Mouse (Mus musculus) forebrain, embryonic 15.5 days (tissue): Measurements from ENCODE around the gene LTO1. TPM values are rescaled to one million over a fixed set of nuclear protein-coding genes. Genes with fewer than 3 reads are reported as not detected.
A peak's percentile ranks its signal among the peaks of the same experiment; 100 is the strongest.
"Not testable (repeated sequence)": the region's sequence is repeated elsewhere in the genome, so short reads cannot be mapped to it uniquely, and the experiment has no call there.

Experiments used
- ATAC-seq: fragments of 200-750 bp; cut with Nextera tagmentation; replicated peaks from 2 replicates; pipeline ENCODE4 v1.8.0; 2017; ENCODE audit warnings: mild to moderate bottlenecking, moderate TSS enrichment, moderate library complexity
- H3K27ac ChIP-seq: fragments of 300-500 bp; sonication (generic); replicated peaks from 2 replicates; pipeline ENCODE4 v1.5.1; 2015; ENCODE audit warnings: mild to moderate bottlenecking, inconsistent platforms
- H3K27me3 ChIP-seq: fragments of 300-500 bp; sonication (generic); 2 replicates; pipeline ENCODE4 v1.6.1; 2015; ENCODE audit warnings: inconsistent platforms
- H3K36me3 ChIP-seq: fragments of 300-500 bp; sonication (generic); 2 replicates; pipeline ENCODE4 v1.6.1; 2015; ENCODE audit warnings: mild to moderate bottlenecking, inconsistent platforms
- H3K4me1 ChIP-seq: fragments of 300-500 bp; sonication (generic); 2 replicates; pipeline ENCODE4 v1.6.1; 2015; ENCODE audit warnings: inconsistent platforms
- H3K4me2 ChIP-seq: fragments of 300-500 bp; sonication (generic); replicated peaks from 2 replicates; pipeline ENCODE4 v1.6.1; 2015; ENCODE audit warnings: mild to moderate bottlenecking, inconsistent platforms
- H3K4me3 ChIP-seq: fragments of 300-500 bp; sonication (generic); 2 replicates; pipeline ENCODE4 v1.5.1; 2015; ENCODE audit warnings: mild to moderate bottlenecking, inconsistent platforms
- H3K9ac ChIP-seq: fragments of 300-500 bp; sonication (generic); replicated peaks from 2 replicates; pipeline ENCODE4 v1.6.1; 2015; ENCODE audit warnings: mild to moderate bottlenecking, inconsistent platforms
- H3K9me3 ChIP-seq: fragments of 300-500 bp; sonication (generic); 2 replicates; pipeline ENCODE4 v1.6.1; 2016; ENCODE audit warnings: inconsistent platforms
- WGBS: fragments of 180-500 bp; shearing (Covaris S2); methylation state at CpG from one replicate; pipeline ENCODE4 v1.1.7; 2015; ENCODE audit warnings: mixed read lengths; 5-methylcytosine and 5-hydroxymethylcytosine counted together
- polyA plus RNA-seq: library from polyadenylated mRNA; unstranded; fragments of >200 nt; fragmentation: Nextera tagmentation; extraction: Ambion mirVana; gene quantifications from 2 replicates; pipeline ENCODE4 v1.2.1, GENCODE M21; 2015

Gene LTO1
- polyA plus RNA-seq, 1 experiment from 2014 or later: 39.3 TPM

- WGBS: 51% methylated on average over 6 of the region's 6 CpGs
- peaks cover 34% of the 10 kb centered on the region for H3K4me1 ChIP-seq
Measured at GRCm38 (mm10) chr7:144892322-144892721, 22.6 kb upstream of the LTO1 start.

DNA sequence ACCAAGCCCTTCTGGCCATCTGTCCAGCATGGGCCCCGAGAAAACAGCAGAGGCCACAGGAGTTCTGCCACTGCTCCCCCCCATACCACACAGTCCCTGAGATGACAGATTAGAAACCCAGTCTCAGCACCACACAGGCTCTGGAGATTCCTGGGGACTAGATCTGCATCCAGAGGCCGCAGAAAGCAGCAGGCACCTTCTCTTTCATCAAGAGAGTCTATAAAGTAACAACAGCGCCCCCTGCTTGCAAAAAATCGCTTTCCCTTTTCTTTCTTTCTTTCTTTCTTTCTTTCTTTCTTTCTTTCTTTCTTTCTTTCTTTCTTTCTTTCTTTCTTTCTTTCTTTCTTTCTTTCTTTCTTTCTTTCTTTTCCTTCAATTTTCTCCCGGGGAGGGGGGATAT lies 20.7 kb upstream of the LTO1 start:
- no peak overlapping the region for H3K9ac ChIP-seq
- no peak overlapping the region for H3K4me3 ChIP-seq
- peaks cover 29% of the 10 kb centered on the region for H3K4me1 ChIP-seq
- H3K9me3 ChIP-seq: no peaks in the 10 kb centered on the region
- no peak for ATAC-seq
- no peaks in the 10 kb centered on the region for H3K36me3 ChIP-seq
- no peak overlapping the region for H3K27ac ChIP-seq
- H3K27me3 ChIP-seq: peaks cover 29% of the 10 kb centered on the region; the same call in 1 of the 2 replicates
- H3K4me2 ChIP-seq: peak overlapping the region; percentile 97; the same call in 1 of the 2 replicates
- 4% methylated on average over 5 of the region's 5 CpGs for WGBS

More at GRCm38 (mm10) chr7:144892322-144892721, 22.6 kb upstream of the LTO1 start:
- H3K27ac ChIP-seq: no peak overlapping the region
- H3K4me2 ChIP-seq: no peak overlapping the region
- no peak overlapping the region for H3K4me3 ChIP-seq
- no peak for ATAC-seq
- H3K9me3 ChIP-seq: no peaks in the 10 kb centered on the region
- H3K27me3 ChIP-seq: peaks cover 16% of the 10 kb centered on the region; the same call in 1 of the 2 replicates
- H3K9ac ChIP-seq: no peak overlapping the region
- H3K36me3 ChIP-seq: no peaks in the 10 kb centered on the region

DNA sequence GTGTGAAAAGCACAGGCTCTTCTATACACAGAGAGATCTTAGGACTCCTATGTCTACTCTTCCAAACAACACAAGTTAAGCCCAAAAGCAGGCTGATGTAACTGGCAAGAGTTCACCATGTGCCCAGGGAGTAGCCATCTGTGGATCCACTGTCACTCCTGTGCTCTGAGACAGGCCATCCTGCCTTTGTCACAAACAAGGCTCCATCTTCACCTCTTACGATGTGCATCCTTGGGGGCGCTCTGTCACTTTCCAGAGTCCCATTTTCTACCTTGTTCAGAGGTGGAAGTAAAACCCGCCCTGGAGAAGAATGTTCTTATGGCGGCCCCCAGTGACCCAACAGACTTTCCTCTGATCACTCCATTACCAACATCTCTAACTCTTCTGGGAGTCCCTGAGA lies 20.2 kb upstream of the LTO1 start:
- Histone ChIP-seq H3K27me3 (peaks cover 29% of the 10 kb centered on the region; the same call in 1 of the 2 replicates), H3K4me1 (peaks cover 29% of the 10 kb centered on the region), H3K9ac (no peak overlapping the region), H3K4me2 (peak overlapping the region; percentile 97), H3K9me3 (no peaks in the 10 kb centered on the region), H3K36me3 (no peaks in the 10 kb centered on the region), H3K4me3 (peak overlapping the region; percentile 49), H3K27ac (peak overlapping the region; percentile 64)
- 0 out of 2 replicates have a peak, but pooled peaks have one; percentile 18 for ATAC-seq
- 0% methylated on average over 4 of the region's 4 CpGs for WGBS

GRCm38 (mm10) chr7:144895305-144896111 lies 19.4 kb upstream of the LTO1 start:
- H3K27me3 ChIP-seq: peaks cover 29% of the 10 kb centered on the region; the same call in 1 of the 2 replicates
- H3K9ac ChIP-seq: peak overlapping the region; percentile 44
- no peaks in the 10 kb centered on the region for H3K9me3 ChIP-seq
- no peaks in the 10 kb centered on the region for H3K36me3 ChIP-seq
- H3K27ac ChIP-seq: peak overlapping the region; percentile 64
- H3K4me2 ChIP-seq: peak overlapping the region; percentile 97
- under 1% methylated on average over 37 of the region's 37 CpGs for WGBS
- ATAC-seq: peak; percentile 78
- peak overlapping the region; percentile 49 for H3K4me3 ChIP-seq
- peaks cover 29% of the 10 kb centered on the region for H3K4me1 ChIP-seq

DNA sequence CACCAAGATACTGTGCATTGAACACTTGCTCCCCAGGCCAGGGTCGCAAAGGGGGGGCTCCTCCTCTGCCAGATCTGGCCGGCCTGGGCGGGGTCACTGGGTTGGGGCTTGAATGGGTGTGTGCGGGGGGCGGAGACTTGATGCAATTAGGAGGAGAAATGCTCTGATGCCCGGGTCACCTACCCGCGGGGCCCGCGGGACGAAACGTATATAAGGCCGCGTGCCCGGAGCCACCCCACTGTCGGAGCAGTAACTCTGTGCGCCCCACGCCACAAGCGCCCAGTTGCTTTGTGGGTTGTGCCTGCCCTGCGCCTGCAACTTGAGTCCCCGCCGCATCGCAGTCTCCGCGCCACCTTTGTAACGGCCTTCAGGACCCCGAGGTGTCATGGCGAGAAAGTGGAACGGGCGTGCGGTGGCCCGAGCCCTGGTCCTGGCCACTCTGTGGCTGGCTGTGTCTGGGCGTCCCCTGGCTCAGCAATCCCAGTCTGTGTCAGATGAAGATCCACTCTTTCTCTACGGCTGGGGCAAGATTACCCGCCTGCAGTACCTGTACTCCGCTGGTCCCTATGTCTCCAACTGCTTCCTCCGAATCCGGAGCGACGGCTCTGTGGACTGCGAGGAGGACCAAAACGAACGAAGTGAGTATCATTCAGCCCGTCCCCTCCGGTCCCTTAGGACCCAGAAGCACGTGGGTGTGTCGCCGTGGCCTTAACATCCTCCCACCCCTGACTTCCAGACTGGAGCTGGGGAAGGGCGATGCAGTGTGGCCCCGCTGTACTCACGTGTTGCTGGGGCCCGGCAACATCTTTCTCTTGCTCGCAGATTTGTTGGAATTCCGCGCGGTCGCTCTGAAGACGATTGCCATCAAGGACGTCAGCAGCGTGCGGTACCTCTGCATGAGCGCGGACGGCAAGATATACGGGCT lies 18.3 kb upstream of the LTO1 start, which contains the start of gene Fgf15:
TSS of gene Fgf15 (plus strand) at position 238 of the 925 bp plus-strand sequence.
- peak within 1 kb of the TSS; percentile 64 for H3K27ac ChIP-seq
- peak; percentile 11; the same call in 1 of the 2 replicates for ATAC-seq
- peaks cover 29% of the 10 kb centered on the region for H3K4me1 ChIP-seq
- no peaks in the 10 kb centered on the region for H3K36me3 ChIP-seq
- H3K4me3 ChIP-seq: peak within 1 kb of the TSS; percentile 49
- peak within 1 kb of the TSS; percentile 44 for H3K9ac ChIP-seq
- H3K27me3 ChIP-seq: peaks cover 29% of the 10 kb centered on the region; the same call in 1 of the 2 replicates
- no peaks in the 10 kb centered on the region for H3K9me3 ChIP-seq
- H3K4me2 ChIP-seq: peak within 1 kb of the TSS; percentile 97
- under 1% methylated on average over 65 of the region's 65 CpGs for WGBS

DNA sequence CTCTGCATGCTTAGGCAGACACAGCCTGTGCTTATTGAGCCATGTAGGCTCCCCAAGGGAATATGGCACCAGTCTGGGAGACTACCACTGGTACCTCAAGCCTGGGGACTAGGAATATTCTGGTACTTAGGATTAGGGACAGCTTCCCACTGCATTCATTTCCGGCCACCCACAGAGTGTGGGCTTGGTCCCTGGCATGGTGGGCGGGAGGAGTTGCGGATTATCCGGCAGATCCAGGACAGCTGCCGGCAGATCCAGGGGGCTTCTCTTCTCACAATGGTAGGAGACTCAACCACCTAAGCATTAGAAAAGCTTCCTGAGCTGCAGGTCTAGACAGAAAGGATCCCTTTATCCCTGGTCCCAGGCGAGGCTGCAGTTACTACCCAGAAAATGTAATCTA lies 16.4 kb upstream of the LTO1 start:
- no peaks in the 10 kb centered on the region for H3K36me3 ChIP-seq
- peaks cover 29% of the 10 kb centered on the region; the same call in 1 of the 2 replicates for H3K27me3 ChIP-seq
- H3K4me1 ChIP-seq: peaks cover 29% of the 10 kb centered on the region
- WGBS: 39% methylated on average over 6 of the region's 6 CpGs
- no peak overlapping the region for H3K27ac ChIP-seq
- H3K9me3 ChIP-seq: no peaks in the 10 kb centered on the region
- no peak overlapping the region for H3K9ac ChIP-seq
- H3K4me2 ChIP-seq: peak overlapping the region; percentile 14; the same call in 1 of the 2 replicates
- ATAC-seq: no peak
- H3K4me3 ChIP-seq: peak overlapping the region; percentile 9; the same call in 1 of the 2 replicates

- 93% methylated on average over 3 of the region's 3 CpGs for WGBS
- ATAC-seq, H3K36me3 ChIP-seq, H3K4me3 ChIP-seq, H3K9me3 ChIP-seq, H3K9ac ChIP-seq, H3K27ac ChIP-seq, H3K27me3 ChIP-seq, H3K4me2 ChIP-seq, H3K4me1 ChIP-seq: not testable (repeated sequence)
Measured at GRCm38 (mm10) chr7:144905514-144905913, 9.4 kb upstream of the LTO1 start.

DNA sequence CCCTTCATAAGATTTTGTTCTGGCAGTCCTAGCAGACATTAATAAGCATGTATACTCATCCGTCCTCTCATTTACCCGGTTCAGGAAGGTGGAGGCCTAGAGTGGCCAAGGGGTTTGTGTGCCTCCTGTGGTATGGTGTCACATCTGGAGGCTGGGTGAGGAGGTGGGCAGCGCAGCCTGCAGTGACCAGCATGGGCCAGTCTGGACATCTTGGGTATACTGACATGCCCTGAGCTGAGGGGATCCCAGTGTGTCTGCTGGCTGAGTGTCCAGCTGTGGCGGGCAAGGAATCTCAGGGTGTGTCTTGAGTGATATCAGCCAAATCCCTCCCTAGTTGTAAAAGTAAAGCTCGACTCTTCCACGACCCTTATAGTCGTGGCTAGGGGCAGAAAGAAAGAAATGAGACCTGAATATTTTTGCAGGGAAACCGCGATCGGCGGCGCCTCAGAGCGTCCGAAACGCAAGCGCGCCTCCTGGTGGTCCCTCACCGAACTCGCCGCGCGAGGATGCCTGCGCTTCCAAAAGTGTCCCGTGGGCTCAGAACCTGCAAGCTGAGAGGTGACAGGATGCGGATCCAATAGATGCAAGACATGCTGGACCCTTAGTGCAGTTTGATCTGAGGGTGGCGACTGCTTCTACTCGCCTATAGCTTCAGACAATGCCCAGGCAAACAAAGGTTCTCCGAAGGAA lies 8.0 kb upstream of the LTO1 start:
- Histone ChIP-seq H3K4me2 (peak overlapping the region; percentile 27; the same call in 1 of the 2 replicates), H3K36me3 (no peaks in the 10 kb centered on the region), H3K27me3 (no peaks in the 10 kb centered on the region), H3K4me1 (peaks cover 4% of the 10 kb centered on the region), H3K27ac (no peak overlapping the region), H3K9me3 (no peaks in the 10 kb centered on the region), H3K4me3 (peak overlapping the region; percentile 19; the same call in 1 of the 2 replicates), H3K9ac (no peak overlapping the region)
- peak; percentile 42; the same call in 1 of the 2 replicates for ATAC-seq
- WGBS: 10% methylated on average over 28 of the region's 28 CpGs

DNA sequence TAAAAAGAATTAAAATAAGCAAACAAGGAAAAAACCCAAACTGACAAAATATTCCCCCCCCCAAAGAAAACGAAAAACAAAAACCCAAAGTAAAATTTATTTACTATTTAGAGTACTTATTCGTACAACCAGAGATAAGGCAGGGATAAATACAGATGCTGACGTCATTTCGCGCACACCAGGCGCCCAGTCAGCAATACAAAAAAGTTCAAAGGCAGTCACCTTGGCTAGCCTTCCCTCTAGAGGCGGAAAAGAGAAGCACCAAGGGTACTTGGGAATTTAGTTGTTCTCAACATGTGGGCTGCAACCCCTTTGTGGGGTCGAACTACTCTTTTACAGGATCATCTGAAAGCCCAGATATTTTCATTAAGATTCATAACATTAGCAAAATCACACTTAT lies 7.1 kb upstream of the LTO1 start:
- WGBS: 13% methylated on average over 8 of the region's 8 CpGs
- H3K27ac ChIP-seq: no peak overlapping the region

GRCm38 (mm10) chr7:144908705-144909104 lies 6.2 kb upstream of the LTO1 start:
- peak; percentile 61; the same call in 1 of the 2 replicates for ATAC-seq
- Histone ChIP-seq H3K9me3 (no peaks in the 10 kb centered on the region), H3K4me2 (peak overlapping the region; percentile 14; the same call in 1 of the 2 replicates), H3K4me3 (no peak overlapping the region), H3K4me1 (peaks cover 4% of the 10 kb centered on the region), H3K27ac (no peak overlapping the region), H3K27me3 (no peaks in the 10 kb centered on the region), H3K9ac (no peak overlapping the region), H3K36me3 (no peaks in the 10 kb centered on the region)
- 32% methylated on average over 7 of the region's 7 CpGs for WGBS

More for the DNA sequence above, 7.1 kb upstream of the LTO1 start:
- no peak overlapping the region for H3K4me3 ChIP-seq
- H3K9ac ChIP-seq: no peak overlapping the region
- H3K4me1 ChIP-seq: peaks cover 4% of the 10 kb centered on the region
- no peak for ATAC-seq
- H3K27me3 ChIP-seq: no peaks in the 10 kb centered on the region
- H3K4me2 ChIP-seq: no peak overlapping the region
- H3K36me3 ChIP-seq: no peaks in the 10 kb centered on the region
- no peaks in the 10 kb centered on the region for H3K9me3 ChIP-seq

GRCm38 (mm10) chr7:144911121-144911520 lies 3.8 kb upstream of the LTO1 start:
- 73% methylated on average over 1 of the region's 1 CpGs for WGBS
- H3K4me1 ChIP-seq: peaks cover 11% of the 10 kb centered on the region
- ATAC-seq: no peak
- no peak overlapping the region for H3K9ac ChIP-seq
- H3K36me3 ChIP-seq: no peaks in the 10 kb centered on the region
- no peaks in the 10 kb centered on the region for H3K27me3 ChIP-seq
- H3K4me2 ChIP-seq: no peak overlapping the region
- no peak overlapping the region for H3K4me3 ChIP-seq
- H3K27ac ChIP-seq: no peak overlapping the region
- H3K9me3 ChIP-seq: no peaks in the 10 kb centered on the region
